Comparison of ENCODE assay signal across 8 mouse cellular contexts in the genomic region with DNA sequence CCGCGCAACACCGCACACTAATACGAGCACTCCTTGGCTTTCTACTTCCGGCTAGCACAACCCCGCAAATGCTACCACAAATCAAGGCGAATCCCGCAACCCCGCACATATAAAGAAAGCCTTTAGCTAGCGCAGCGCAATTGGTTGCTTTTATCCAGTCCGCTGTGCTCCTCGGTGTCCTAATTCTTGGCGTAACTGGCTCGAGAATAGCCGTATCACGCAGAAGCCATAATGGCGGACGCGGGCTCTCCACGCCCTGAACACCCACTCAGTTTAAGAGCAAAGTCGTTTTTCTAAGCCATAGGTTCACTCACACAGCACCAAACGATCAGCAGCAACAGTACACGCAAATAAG.
A peak's percentile ranks its signal among the peaks of the same experiment; 100 is the strongest.
DNase-seq lines count a peak whose midpoint lies in the region; ATAC-seq and TF ChIP-seq lines count a peak whose summit lies in the region.

No protein-coding gene starts in this region.

- TF ChIP-seq CTCF in gastrocnemius, adult 2 months (IDR thresholded peaks at IDR 0.05) = no peak
- no peak for TF ChIP-seq CTCF in C2C12 (IDR thresholded peaks at IDR 0.05; ENCODE audit: control insufficient read depth, insufficient read depth, insufficient read length)
- no peak for TF ChIP-seq CTCF in liver, postnatal 0 days (IDR thresholded peaks at IDR 0.05; ENCODE audit: low read depth)

- no peaks in the 10 kb centered on the region for H3K36me3 ChIP-seq in C2C12 (ENCODE audit: control insufficient read depth, insufficient read depth)
- no peaks in the 10 kb centered on the region for H3K36me3 ChIP-seq in hindbrain, embryonic 12.5 days
- H3K36me3 ChIP-seq in liver, postnatal 0 days (replicated peaks; ENCODE audit: insufficient read depth, low read length) = no peaks in the 10 kb centered on the region

- intact Hi-C loops in gastrocnemius, adult 2 months (cut with DNase I) = loop anchor here (10.0 kb wide), 2 partner anchors 453 to 503 kb away; a partner anchor contains a TSS

- peak; percentile 32 for ATAC-seq in hindbrain, embryonic 12.5 days (ENCODE audit: low FRiP score)
- ATAC-seq in liver, postnatal 0 days = peak; percentile 24; the same call in 1 of the 2 replicates
- ATAC-seq in granulocyte monocyte progenitor cell, adult 5-6 weeks (replicated peaks; ENCODE audit: poor library complexity, severe bottlenecking) = no peak

- no peak for DNase-seq in gastrocnemius, adult 2 months
- DNase-seq in gastrocnemius, postnatal 10 days = no peak
- DNase-seq in liver, postnatal 0 days = no peak
- DNase-seq in ovary, postnatal 14 days (ENCODE audit: low spot score) = no peak
- DNase-seq in frontal cortex, postnatal 36 days (ENCODE audit: low spot score in 2 of 2) = no peak

- H3K9ac ChIP-seq in hindbrain, embryonic 12.5 days = peak overlapping the region; percentile 49
- H3K9ac ChIP-seq in liver, postnatal 0 days (replicated peaks) = peak overlapping the region; percentile 68

- peak overlapping the region; percentile 94 for H3ac ChIP-seq in C2C12 (ENCODE audit: control insufficient read depth, insufficient read length, low read depth)

- WGBS in hindbrain, embryonic 12.5 days = 68% methylated on average over 24 of the region's 24 CpGs
- 66% methylated on average over 24 of the region's 24 CpGs for WGBS in liver, postnatal 0 days (ENCODE audit: insufficient replicate concordance)

- H3K4me3 ChIP-seq in gastrocnemius, adult 2 months = peak overlapping the region; percentile 87
- H3K4me3 ChIP-seq in C2C12 (ENCODE audit: insufficient read depth, poor library complexity, severe bottlenecking) = peak overlapping the region; percentile 42
- peak overlapping the region; percentile 40 for H3K4me3 ChIP-seq in hindbrain, embryonic 12.5 days
- peak overlapping the region; percentile 48 for H3K4me3 ChIP-seq in liver, postnatal 0 days (ENCODE audit: low read depth, low read length)

- H3K4me1 ChIP-seq in hindbrain, embryonic 12.5 days = no peaks in the 10 kb centered on the region
- H3K4me1 ChIP-seq in liver, postnatal 0 days (ENCODE audit: insufficient read depth) = no peaks in the 10 kb centered on the region

- H3K79me3 ChIP-seq in C2C12 (ENCODE audit: low read depth) = peaks cover 49% of the 10 kb centered on the region

- H3K79me2 ChIP-seq in C2C12 (ENCODE audit: control insufficient read depth, insufficient read depth) = peaks cover 64% of the 10 kb centered on the region

- H3K27ac ChIP-seq in gastrocnemius, adult 2 months = peak overlapping the region; percentile 86
- H3K27ac ChIP-seq in hindbrain, embryonic 12.5 days = peak overlapping the region; percentile 76
- H3K27ac ChIP-seq in liver, postnatal 0 days (ENCODE audit: low read depth) = peak overlapping the region; percentile 89

- TF ChIP-seq EP300 in liver, postnatal 0 days (IDR thresholded peaks at IDR 0.05; ENCODE audit: low read depth) = no peak

- H3K4me2 ChIP-seq in hindbrain, embryonic 12.5 days (replicated peaks) = no peak overlapping the region
- peak overlapping the region; percentile 62 for H3K4me2 ChIP-seq in liver, postnatal 0 days (ENCODE audit: low read depth, low read length)

- H3K9me3 ChIP-seq in hindbrain, embryonic 12.5 days (replicated peaks) = no peaks in the 10 kb centered on the region
- no peaks in the 10 kb centered on the region for H3K9me3 ChIP-seq in liver, postnatal 0 days (ENCODE audit: low read length)

- no peaks in the 10 kb centered on the region for H3K27me3 ChIP-seq in C2C12 (ENCODE audit: control insufficient read depth, insufficient read depth, insufficient read length)
- no peaks in the 10 kb centered on the region for H3K27me3 ChIP-seq in hindbrain, embryonic 12.5 days
- no peaks in the 10 kb centered on the region for H3K27me3 ChIP-seq in liver, postnatal 0 days (ENCODE audit: insufficient read depth, low read length)

TF ChIP-seq in C2C12, 6 proteins besides CTCF, POLR2A, EP300 and RAD21:
- TF ChIP-seq MAX (IDR thresholded peaks at IDR 0.05) = peak; percentile 29
- TF ChIP-seq MYOG (IDR thresholded peaks at IDR 0.05; ENCODE audit: control insufficient read depth, extremely low read depth, insufficient read length) = no peak
